11 mouse cellular contexts compared by ENCODE assay signal in the genomic region with DNA sequence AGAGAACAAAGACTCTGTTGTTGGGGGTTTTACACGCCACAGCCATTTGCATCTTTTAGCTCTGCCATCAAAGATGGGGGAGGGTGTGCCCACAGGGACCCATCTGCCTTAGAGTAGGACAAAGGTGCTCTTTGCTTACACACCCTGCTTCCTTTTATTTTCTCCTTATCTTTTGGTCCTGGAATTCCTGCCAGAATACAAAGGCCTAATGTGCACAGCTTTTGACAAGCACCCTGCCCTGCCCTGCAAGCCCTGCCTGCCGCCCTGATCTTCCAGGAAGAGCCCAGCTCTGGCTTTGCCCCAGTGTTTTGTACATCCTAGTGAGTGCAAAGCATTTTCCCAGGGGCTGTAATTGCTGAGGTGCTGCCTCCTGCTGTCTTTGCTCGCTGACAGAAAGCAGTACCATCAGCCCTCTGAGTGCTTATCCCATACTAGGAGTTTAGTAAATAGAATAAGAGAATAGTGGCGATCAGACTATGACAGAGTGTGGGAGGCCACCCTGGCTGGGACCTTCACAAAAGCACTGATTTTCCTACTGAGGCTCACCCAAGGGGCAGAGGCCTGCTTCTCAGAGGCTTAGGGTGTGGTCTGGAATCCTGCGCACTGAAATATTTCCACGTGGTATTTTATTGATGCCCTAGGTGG. TPM values are rescaled to one million over a fixed set of nuclear protein-coding genes. Genes with fewer than 3 reads are reported as not detected.
DNase-seq lines count a peak whose midpoint lies in the region; ATAC-seq and TF ChIP-seq lines count a peak whose summit lies in the region.
"Had no signal": no experiment of that assay in that cellular context is flagged by ENCODE, and none has a peak within 500 bp of the region (broad histone marks: within the 10 kb centered on the region; RNA-seq: fewer than 3 reads in every experiment).

No protein-coding gene starts in this region.

- H3K9me3 ChIP-seq in E14TG2a.4 (ENCODE audit: low read length): peaks cover 20% of the 10 kb centered on the region
- no peaks in the 10 kb centered on the region for H3K9me3 ChIP-seq in forebrain, embryonic 14.5 days (replicated peaks; ENCODE audit: control insufficient read depth, low read length)
- no peaks in the 10 kb centered on the region for H3K9me3 ChIP-seq in midbrain, embryonic 14.5 days (ENCODE audit: control insufficient read depth, low read length)
- H3K9me3 ChIP-seq: megakaryocyte, embryonic 14.5 days had no signal

- H3K27ac ChIP-seq in forebrain, embryonic 14.5 days (ENCODE audit: low read depth, low read length): peak overlapping the region; percentile 97
- peak overlapping the region; percentile 81 for H3K27ac ChIP-seq in midbrain, embryonic 14.5 days (replicated peaks; ENCODE audit: low read depth, low read length)
- no peak overlapping the region for H3K27ac ChIP-seq in kidney, adult 2 months (ENCODE audit: insufficient read depth, low read depth, low read length)

- peaks cover 66% of the 10 kb centered on the region for H3K4me1 ChIP-seq in E14TG2a.4 (replicated peaks; ENCODE audit: low read depth, low read length)
- peaks cover 30% of the 10 kb centered on the region for H3K4me1 ChIP-seq in forebrain, embryonic 14.5 days (ENCODE audit: control insufficient read depth, insufficient read depth, low read length)
- peaks cover 18% of the 10 kb centered on the region for H3K4me1 ChIP-seq in midbrain, embryonic 14.5 days (ENCODE audit: control insufficient read depth, insufficient read depth, low read length)
- H3K4me1 ChIP-seq in kidney, adult 2 months (ENCODE audit: control insufficient read depth, insufficient read depth, low read length): no peaks in the 10 kb centered on the region

- peak; percentile 79 for ATAC-seq in forebrain, embryonic 14.5 days
- ATAC-seq in midbrain, embryonic 14.5 days (ENCODE audit: low FRiP score, low TSS enrichment): peak; percentile 81
- no peak for ATAC-seq in erythroid progenitor cell, adult 5-6 weeks (replicated peaks; ENCODE audit: low FRiP score, poor library complexity, severe bottlenecking)

- 1% methylated on average over 6 of the region's 6 CpGs for WGBS in forebrain, embryonic 14.5 days
- 3% methylated on average over 6 of the region's 6 CpGs for WGBS in midbrain, embryonic 14.5 days
- WGBS in kidney, adult 2 months: 31% methylated on average over 6 of the region's 6 CpGs

- no peaks in the 10 kb centered on the region for H3K36me3 ChIP-seq in E14TG2a.4 (ENCODE audit: insufficient read depth, low read length)
- H3K36me3 ChIP-seq in forebrain, embryonic 14.5 days (ENCODE audit: control insufficient read depth, insufficient read depth, low read length): no peaks in the 10 kb centered on the region
- H3K36me3 ChIP-seq in midbrain, embryonic 14.5 days (ENCODE audit: control insufficient read depth, insufficient read depth, low read length): no peaks in the 10 kb centered on the region
- no peaks in the 10 kb centered on the region for H3K36me3 ChIP-seq in kidney, adult 2 months (ENCODE audit: control insufficient read depth, insufficient read depth, low read length)

- no peak for TF ChIP-seq POLR2A in kidney, adult 2 months (IDR thresholded peaks at IDR 0.05; ENCODE audit: low read depth, low read length)

- peak overlapping the region; percentile 56 for H3K9ac ChIP-seq in forebrain, embryonic 14.5 days (ENCODE audit: low read length)
- peak overlapping the region; percentile 36 for H3K9ac ChIP-seq in midbrain, embryonic 14.5 days (replicated peaks; ENCODE audit: low read length)

- DNase-seq in ES-CJ7 (ENCODE audit: low read depth, low spot score): peak; percentile 88
- DNase-seq in forebrain, embryonic 14.5 days (ENCODE audit: low spot score): peak; percentile 82
- DNase-seq in midbrain, embryonic 14.5 days: peak; percentile 74
- no peak for DNase-seq in urinary bladder, adult 18-20 months (ENCODE audit: low spot score in 2 of 2)
- no peak for DNase-seq in kidney, adult 2 months
- DNase-seq: adrenal gland, adult 8-10 months; gastrocnemius, postnatal 14 days; thymus, adult 18-20 months had no signal

- H3K4me2 ChIP-seq in forebrain, embryonic 14.5 days (ENCODE audit: low read length): peak overlapping the region; percentile 36
- peak overlapping the region; percentile 12 for H3K4me2 ChIP-seq in midbrain, embryonic 14.5 days (ENCODE audit: low read length)

- no peaks in the 10 kb centered on the region for H3K27me3 ChIP-seq in E14TG2a.4 (ENCODE audit: insufficient read depth, low read length)
- no peaks in the 10 kb centered on the region for H3K27me3 ChIP-seq in forebrain, embryonic 14.5 days (replicated peaks; ENCODE audit: control insufficient read depth, insufficient read depth, low read length)
- no peaks in the 10 kb centered on the region for H3K27me3 ChIP-seq in midbrain, embryonic 14.5 days (ENCODE audit: control insufficient read depth, insufficient read depth, low read length)
- H3K27me3 ChIP-seq in kidney, adult 2 months (replicated peaks; ENCODE audit: control insufficient read depth, insufficient read depth, low read length): no peaks in the 10 kb centered on the region; the same call in 1 of the 2 replicates

- no peak for TF ChIP-seq CTCF in E14TG2a.4 (conservative IDR thresholded peaks at IDR 0.05; ENCODE audit: low read length)
- TF ChIP-seq CTCF in kidney, adult 2 months (conservative IDR thresholded peaks at IDR 0.05; ENCODE audit: insufficient read depth, insufficient read length, low read depth, low read length): no peak

- peak overlapping the region; percentile 20; the same call in 1 of the 2 replicates for H3K4me3 ChIP-seq in E14TG2a.4 (replicated peaks; ENCODE audit: low read length)
- H3K4me3 ChIP-seq in forebrain, embryonic 14.5 days (ENCODE audit: low read depth, low read length): no peak overlapping the region
- no peak overlapping the region for H3K4me3 ChIP-seq in midbrain, embryonic 14.5 days (replicated peaks; ENCODE audit: low read depth, low read length)
- no peak overlapping the region for H3K4me3 ChIP-seq in kidney, adult 2 months (ENCODE audit: insufficient read depth, low read depth, low read length)
- H3K4me3 ChIP-seq: megakaryocyte, embryonic 14.5 days had no signal

RNA-seq across cellular contexts. Expression of a gene that starts 44.7 kb away (rescaled TPM):
- 2.2 and 3.0 TPM in 2 replicates for polyA plus RNA-seq in forebrain, embryonic 14.5 days (2014; fragmentation: Nextera tagmentation; extraction: Ambion mirVana)
- not detected in 2 replicates for polyA plus RNA-seq in midbrain, embryonic 14.5 days (2014; fragmentation: Nextera tagmentation; extraction: Ambion mirVana)
- polyA plus RNA-seq in kidney, adult 2 months (2012; rRNA removed): not detected in 2 replicates
- total RNA-seq in erythroid progenitor cell, adult 5-6 weeks (2015; ENCODE audit: low replicate concordance): not detected in 2 replicates
- total RNA-seq in erythroid progenitor cell, adult 5-6 weeks (2017; ENCODE audit: low replicate concordance): not detected in 2 replicates
- total RNA-seq: gastrocnemius, postnatal 14 days had no signal

Comparison
In these comparisons a context has a peak if more than half of its experiments do, and no peak if none do; other contexts are left out.
1. DNase-seq: peak in ES-CJ7 (single experiment), forebrain, embryonic 14.5 days (single experiment) and midbrain, embryonic 14.5 days (single experiment); none in urinary bladder, adult 18-20 months (0 of 2) and kidney, adult 2 months (single experiment).